Mouse (Mus musculus): ENCODE data around the gene Mrpl14. TPM values are rescaled to one million over a fixed set of nuclear protein-coding genes. Genes with fewer than 3 reads are reported as not detected.

Mrpl14 gene
- polyA plus RNA-seq (2014; fragmentation: Nextera tagmentation; extraction: Ambion mirVana) = 110 and 139 TPM in 2 replicates

- Histone ChIP-seq H3K36me3 (ENCODE audit: control insufficient read depth, insufficient read depth, low read length) (no peaks in the 10 kb centered on the region), H3K4me2 (ENCODE audit: low read length) (peak within 1 kb of the TSS; percentile 84), H3K27me3 (ENCODE audit: control insufficient read depth, insufficient read depth, low read length) (no peaks in the 10 kb centered on the region), H3K9ac (replicated peaks; ENCODE audit: low read length) (peak within 1 kb of the TSS; percentile 92), H3K27ac (replicated peaks; ENCODE audit: low read depth, low read length) (peak within 1 kb of the TSS; percentile 93), H3K4me1 (ENCODE audit: control insufficient read depth, insufficient read depth, low read length) (peaks cover 23% of the 10 kb centered on the region), H3K9me3 (ENCODE audit: control insufficient read depth, low read length) (no peaks in the 10 kb centered on the region), H3K4me3 (replicated peaks; ENCODE audit: low read depth, low read length) (peak within 1 kb of the TSS; percentile 95)
- 1% methylated on average over 49 of the region's 50 CpGs for WGBS
- peak; percentile 90 for ATAC-seq (ENCODE audit: low FRiP score, low TSS enrichment)
- DNase-seq = peak; percentile 99
These were observed at the start of gene Mrpl14 for GRCm38 (mm10) chr17:45686093-45686619. Mrpl14 (plus strand) TSS chr17:45686322.

- H3K4me3 ChIP-seq (replicated peaks; ENCODE audit: low read depth, low read length) = no peak overlapping the region
- 78% methylated on average over 16 of the region's 16 CpGs for WGBS
- no peaks in the 10 kb centered on the region for H3K9me3 ChIP-seq (ENCODE audit: control insufficient read depth, low read length)
- no peak overlapping the region for H3K9ac ChIP-seq (replicated peaks; ENCODE audit: low read length)
- no peak overlapping the region for H3K4me2 ChIP-seq (ENCODE audit: low read length)
- H3K27me3 ChIP-seq (ENCODE audit: control insufficient read depth, insufficient read depth, low read length) = no peaks in the 10 kb centered on the region
- ATAC-seq (ENCODE audit: low FRiP score, low TSS enrichment) (no peak), DNase-seq (no peak)
- H3K4me1 ChIP-seq (ENCODE audit: control insufficient read depth, insufficient read depth, low read length) = no peaks in the 10 kb centered on the region
- H3K36me3 ChIP-seq (ENCODE audit: control insufficient read depth, insufficient read depth, low read length) = no peaks in the 10 kb centered on the region
- no peak overlapping the region for H3K27ac ChIP-seq (replicated peaks; ENCODE audit: low read depth, low read length)
These were observed 47.4 kb upstream of the Mrpl14 start for GRCm38 (mm10) chr17:45638596-45639295.

DNA sequence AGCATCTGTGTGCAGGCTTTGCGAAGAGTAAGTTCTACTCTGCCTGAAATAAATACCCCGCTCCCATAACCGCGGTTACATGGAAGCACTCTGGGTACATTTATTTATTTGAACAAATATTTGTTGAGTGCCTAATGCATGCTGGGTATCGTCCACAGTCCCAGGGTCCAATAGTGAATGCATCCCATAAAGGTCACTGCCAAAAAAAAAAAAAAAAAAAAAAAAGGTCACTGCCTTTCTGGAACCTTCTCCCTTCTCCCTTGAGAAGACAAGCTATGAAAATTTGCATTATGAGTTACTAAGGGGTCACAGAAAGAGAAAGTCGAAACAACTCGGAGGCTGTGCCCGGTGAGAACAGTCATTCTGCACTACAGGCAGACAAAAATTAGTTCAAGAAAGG lies 44.1 kb upstream of the Mrpl14 start:
- WGBS = 91% methylated on average over 8 of the region's 8 CpGs
- no peak overlapping the region for H3K9ac ChIP-seq (replicated peaks; ENCODE audit: low read length)
- H3K4me1 ChIP-seq (ENCODE audit: control insufficient read depth, insufficient read depth, low read length) = no peaks in the 10 kb centered on the region
- DNase-seq (no peak), ATAC-seq (ENCODE audit: low FRiP score, low TSS enrichment) (no peak)
- H3K36me3 ChIP-seq (ENCODE audit: control insufficient read depth, insufficient read depth, low read length) = no peaks in the 10 kb centered on the region
- H3K9me3 ChIP-seq (ENCODE audit: control insufficient read depth, low read length) = no peaks in the 10 kb centered on the region
- no peak overlapping the region for H3K27ac ChIP-seq (replicated peaks; ENCODE audit: low read depth, low read length)
- H3K27me3 ChIP-seq (ENCODE audit: control insufficient read depth, insufficient read depth, low read length) = no peaks in the 10 kb centered on the region
- no peak overlapping the region for H3K4me3 ChIP-seq (replicated peaks; ENCODE audit: low read depth, low read length)
- no peak overlapping the region for H3K4me2 ChIP-seq (ENCODE audit: low read length)

GRCm38 (mm10) chr17:45642701-45643100 lies 43.4 kb upstream of the Mrpl14 start:
- Histone ChIP-seq H3K27ac (replicated peaks; ENCODE audit: low read depth, low read length) (no peak overlapping the region), H3K9me3 (ENCODE audit: control insufficient read depth, low read length) (no peaks in the 10 kb centered on the region), H3K4me2 (ENCODE audit: low read length) (no peak overlapping the region), H3K4me3 (replicated peaks; ENCODE audit: low read depth, low read length) (no peak overlapping the region), H3K4me1 (ENCODE audit: control insufficient read depth, insufficient read depth, low read length) (no peaks in the 10 kb centered on the region), H3K9ac (replicated peaks; ENCODE audit: low read length) (no peak overlapping the region), H3K36me3 (ENCODE audit: control insufficient read depth, insufficient read depth, low read length) (no peaks in the 10 kb centered on the region), H3K27me3 (ENCODE audit: control insufficient read depth, insufficient read depth, low read length) (no peaks in the 10 kb centered on the region)
- WGBS = 20% methylated on average over 12 of the region's 12 CpGs
- ATAC-seq (ENCODE audit: low FRiP score, low TSS enrichment) = no peak; the same call in 1 of the 2 replicates
- peak; percentile 83 for DNase-seq

DNA sequence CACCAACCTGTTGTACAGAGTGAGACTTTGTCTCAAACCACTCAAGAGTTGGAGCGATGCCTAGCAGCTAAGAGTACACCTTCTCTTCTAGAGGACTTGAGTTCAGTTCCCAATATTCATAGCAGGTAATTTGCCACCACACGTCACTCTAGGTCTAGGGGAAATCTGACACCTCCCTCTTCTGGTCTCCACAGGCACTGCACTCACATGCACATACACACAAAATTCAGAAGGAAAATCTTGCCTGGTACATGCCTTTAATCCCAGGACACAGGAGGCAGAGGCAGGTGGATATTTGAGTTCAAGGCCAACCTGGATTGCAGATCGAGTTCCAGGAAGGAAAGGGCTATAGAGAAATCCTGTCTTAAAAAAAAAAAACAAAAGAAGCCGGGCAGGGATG lies 41.9 kb upstream of the Mrpl14 start:
- Histone ChIP-seq H3K27ac (replicated peaks; ENCODE audit: low read depth, low read length) (no peak overlapping the region), H3K36me3 (ENCODE audit: control insufficient read depth, insufficient read depth, low read length) (no peaks in the 10 kb centered on the region), H3K4me1 (ENCODE audit: control insufficient read depth, insufficient read depth, low read length) (no peaks in the 10 kb centered on the region), H3K27me3 (ENCODE audit: control insufficient read depth, insufficient read depth, low read length) (no peaks in the 10 kb centered on the region), H3K4me3 (replicated peaks; ENCODE audit: low read depth, low read length) (no peak overlapping the region), H3K4me2 (ENCODE audit: low read length) (no peak overlapping the region), H3K9me3 (ENCODE audit: control insufficient read depth, low read length) (no peaks in the 10 kb centered on the region), H3K9ac (replicated peaks; ENCODE audit: low read length) (no peak overlapping the region)
- 92% methylated on average over 4 of the region's 4 CpGs for WGBS
- DNase-seq (no peak), ATAC-seq (ENCODE audit: low FRiP score, low TSS enrichment) (no peak)

GRCm38 (mm10) chr17:45653233-45653632 lies 32.9 kb upstream of the Mrpl14 start:
- ATAC-seq (ENCODE audit: low FRiP score, low TSS enrichment) (no peak), DNase-seq (no peak)
- H3K4me1 ChIP-seq (ENCODE audit: control insufficient read depth, insufficient read depth, low read length) = no peaks in the 10 kb centered on the region
- H3K27ac ChIP-seq (replicated peaks; ENCODE audit: low read depth, low read length) = no peak overlapping the region
- no peaks in the 10 kb centered on the region for H3K36me3 ChIP-seq (ENCODE audit: control insufficient read depth, insufficient read depth, low read length)
- H3K9me3 ChIP-seq (ENCODE audit: control insufficient read depth, low read length) = no peaks in the 10 kb centered on the region
- H3K9ac ChIP-seq (replicated peaks; ENCODE audit: low read length) = no peak overlapping the region
- no peak overlapping the region for H3K4me2 ChIP-seq (ENCODE audit: low read length)
- no peak overlapping the region for H3K4me3 ChIP-seq (replicated peaks; ENCODE audit: low read depth, low read length)
- no peaks in the 10 kb centered on the region for H3K27me3 ChIP-seq (ENCODE audit: control insufficient read depth, insufficient read depth, low read length)
- WGBS = 71% methylated on average over 7 of the region's 7 CpGs

DNA sequence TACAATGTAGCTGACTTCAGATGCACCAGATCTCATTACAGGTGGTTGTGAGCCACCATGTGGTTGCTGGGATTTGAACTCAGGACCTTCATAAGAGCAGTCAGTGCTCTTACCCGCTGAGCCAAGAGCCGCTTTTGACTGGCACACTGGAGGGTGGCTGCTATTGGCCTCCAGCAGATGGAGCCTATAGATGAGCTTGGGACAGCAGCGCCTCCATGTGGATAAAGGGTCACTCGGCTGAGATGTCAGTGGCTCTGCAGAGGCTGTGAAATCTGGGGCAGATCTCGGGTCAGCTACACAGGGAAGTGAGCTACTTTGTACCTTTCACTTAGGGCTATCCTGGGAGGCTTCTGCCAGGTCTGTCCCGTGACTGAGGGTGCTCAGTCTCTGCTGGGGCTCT lies 30.3 kb upstream of the Mrpl14 start:
- 23% methylated on average over 6 of the region's 6 CpGs for WGBS
- Histone ChIP-seq H3K27me3 (ENCODE audit: control insufficient read depth, insufficient read depth, low read length) (no peaks in the 10 kb centered on the region), H3K4me3 (replicated peaks; ENCODE audit: low read depth, low read length) (no peak overlapping the region), H3K9ac (replicated peaks; ENCODE audit: low read length) (no peak overlapping the region), H3K4me1 (ENCODE audit: control insufficient read depth, insufficient read depth, low read length) (no peaks in the 10 kb centered on the region), H3K36me3 (ENCODE audit: control insufficient read depth, insufficient read depth, low read length) (peaks cover 8% of the 10 kb centered on the region), H3K4me2 (ENCODE audit: low read length) (no peak overlapping the region), H3K27ac (replicated peaks; ENCODE audit: low read depth, low read length) (no peak overlapping the region), H3K9me3 (ENCODE audit: control insufficient read depth, low read length) (no peaks in the 10 kb centered on the region)
- DNase-seq = peak; percentile 31
- no peak for ATAC-seq (ENCODE audit: low FRiP score, low TSS enrichment)

DNA sequence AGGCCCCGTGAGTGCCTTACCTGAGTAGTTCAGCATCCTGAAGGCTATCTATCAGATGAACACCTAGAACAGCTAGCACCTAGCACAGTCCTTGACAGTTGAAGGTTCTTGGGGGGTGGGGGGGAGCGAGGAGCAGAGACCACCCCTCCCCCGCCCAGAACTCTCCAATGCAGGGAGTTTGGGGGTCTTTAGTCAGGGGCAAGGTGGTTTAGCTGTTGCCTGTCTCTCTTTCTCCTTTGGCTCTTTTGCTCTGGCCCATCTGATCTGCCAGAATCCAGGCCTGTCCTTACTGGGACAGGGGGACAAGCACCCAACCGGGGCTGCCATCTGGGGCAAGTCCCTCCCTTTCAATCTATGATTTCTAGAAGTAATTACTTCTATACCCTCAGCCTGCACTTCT lies 26.9 kb upstream of the Mrpl14 start, which contains the start of gene Capn11:
Gene Capn11 (minus strand): TSS at position 101 of the 400 bp plus-strand sequence.
- 91% methylated on average over 4 of the region's 4 CpGs for WGBS
- ATAC-seq (ENCODE audit: low FRiP score, low TSS enrichment) = no peak

More for the DNA sequence above, 26.9 kb upstream of the Mrpl14 start, which contains the start of gene Capn11:
- H3K27me3 ChIP-seq (ENCODE audit: control insufficient read depth, insufficient read depth, low read length) = no peaks in the 10 kb centered on the region
- H3K9me3 ChIP-seq (ENCODE audit: control insufficient read depth, low read length) = no peaks in the 10 kb centered on the region
- H3K36me3 ChIP-seq (ENCODE audit: control insufficient read depth, insufficient read depth, low read length) = peaks cover 42% of the 10 kb centered on the region
- no peak for DNase-seq
- H3K4me3 ChIP-seq (replicated peaks; ENCODE audit: low read depth, low read length) = no peak within 1 kb of the TSS
- H3K9ac ChIP-seq (replicated peaks; ENCODE audit: low read length) = no peak within 1 kb of the TSS
- H3K4me2 ChIP-seq (ENCODE audit: low read length) = no peak within 1 kb of the TSS
- no peak within 1 kb of the TSS for H3K27ac ChIP-seq (replicated peaks; ENCODE audit: low read depth, low read length)
- no peaks in the 10 kb centered on the region for H3K4me1 ChIP-seq (ENCODE audit: control insufficient read depth, insufficient read depth, low read length)
